Mouse (Mus musculus) left cerebral cortex, postnatal 4 days (tissue): ENCODE measurements around the gene Nfat5. TPM values are rescaled to one million over a fixed set of nuclear protein-coding genes. Genes with fewer than 3 reads are reported as not detected.

Experiments
- DNase-seq: peaks from one replicate; pipeline ENCODE4 v3.0.0-alpha.2; 2022
- intact Hi-C: fragments of 180-260 bp; cut with DNase I; formaldehyde crosslinking; loops from one replicate; pipeline ENCODE4 v1.15.1; 2025
- total RNA-seq, 2 experiments: library from RNA; stranded (reverse); gene quantifications; 2 replicates each; pipeline ENCODE4 v1.2.3; 2021

Gene Nfat5
- total RNA-seq, 2 experiments from 2014 or later: 38.6 to 40.6 TPM

DNA sequence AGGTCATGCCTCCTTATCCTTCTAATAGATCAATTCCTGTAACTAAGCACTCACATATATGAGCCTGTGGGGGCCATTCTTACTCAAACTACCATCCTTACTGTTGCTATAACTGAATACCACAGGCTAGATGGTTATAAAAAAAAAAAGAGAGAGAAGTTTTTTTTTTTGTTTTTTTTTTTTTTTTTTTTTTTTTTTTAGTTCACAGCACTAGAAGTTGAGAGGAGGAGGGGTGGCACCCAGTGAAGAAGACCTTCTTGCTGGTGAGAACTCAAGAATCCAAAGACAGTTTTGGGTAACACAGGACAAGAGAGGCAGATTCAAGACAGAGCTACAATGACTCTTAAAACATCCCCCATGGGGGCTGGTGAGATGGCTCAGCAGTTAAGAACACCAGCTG is 102.1 kb downstream of the Nfat5 start:
- intact Hi-C loops: no loop called here
- DNase-seq: no peak

GRCm38 (mm10) chr8:107396106-107396670 is 102.9 kb downstream of the Nfat5 start:
- intact Hi-C loops: no loop called here
- no peak for DNase-seq

GRCm38 (mm10) chr8:107397665-107398064 is 104.4 kb downstream of the Nfat5 start:
- intact Hi-C loops: no loop called here
- DNase-seq: no peak

GRCm38 (mm10) chr8:107399495-107399894 is 106.2 kb downstream of the Nfat5 start:
- DNase-seq: peak; percentile 81
- intact Hi-C loops: no loop called here

DNA sequence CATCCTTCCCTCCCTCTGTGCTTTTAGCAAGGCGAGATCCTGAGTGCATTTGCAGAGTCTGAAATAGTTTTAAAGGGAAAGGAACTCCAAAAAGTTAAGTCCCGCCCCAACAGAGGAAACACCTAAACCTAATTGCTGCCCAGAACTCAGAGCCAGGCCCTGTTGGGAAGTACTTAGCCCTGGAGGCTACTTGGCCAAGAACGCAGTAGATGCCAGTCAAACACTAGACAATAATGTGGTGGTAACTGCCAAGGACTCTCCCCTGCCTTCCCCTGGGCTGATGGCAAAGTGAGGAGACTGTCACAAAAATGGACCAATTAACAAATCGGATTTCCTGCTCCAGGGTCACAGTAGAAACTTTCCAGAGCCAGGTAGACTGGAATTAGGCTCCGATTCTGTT is 108.6 kb downstream of the Nfat5 start:
- intact Hi-C loops: no loop called here

GRCm38 (mm10) chr8:107403038-107403781 is 109.9 kb downstream of the Nfat5 start, which contains the start of gene Nqo1:
Gene Nqo1 (minus strand): TSS chr8:107403206.
- intact Hi-C loops: no loop called here

More for the DNA sequence above, 108.6 kb downstream of the Nfat5 start:
- DNase-seq: no peak

DNA sequence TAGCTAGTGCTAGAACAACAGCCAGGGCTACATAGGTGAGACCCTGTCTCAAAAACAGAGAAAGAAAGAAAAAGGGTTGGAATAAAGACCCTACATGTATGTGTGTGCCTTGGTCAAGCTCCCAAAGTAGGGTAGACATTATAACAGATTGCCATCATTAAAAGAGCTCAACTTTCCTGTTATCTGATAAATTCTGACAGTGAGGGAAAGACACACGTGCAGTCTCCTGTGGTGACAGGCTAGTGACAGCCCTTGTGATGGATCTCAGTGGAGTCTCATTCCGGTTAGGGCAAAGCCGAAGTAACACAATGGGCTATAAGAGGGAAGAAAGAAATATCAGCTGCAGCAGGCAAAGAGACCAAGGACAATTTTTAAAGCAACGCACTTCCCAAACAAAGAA is 110.8 kb downstream of the Nfat5 start:
- no peak for DNase-seq
- intact Hi-C loops: no loop called here

More at GRCm38 (mm10) chr8:107403038-107403781, 109.9 kb downstream of the Nfat5 start, which contains the start of gene Nqo1:
- DNase-seq: peak; percentile 69

GRCm38 (mm10) chr8:107405935-107406334 is 112.7 kb downstream of the Nfat5 start:
- intact Hi-C loops: no loop called here
- DNase-seq: no peak

DNA sequence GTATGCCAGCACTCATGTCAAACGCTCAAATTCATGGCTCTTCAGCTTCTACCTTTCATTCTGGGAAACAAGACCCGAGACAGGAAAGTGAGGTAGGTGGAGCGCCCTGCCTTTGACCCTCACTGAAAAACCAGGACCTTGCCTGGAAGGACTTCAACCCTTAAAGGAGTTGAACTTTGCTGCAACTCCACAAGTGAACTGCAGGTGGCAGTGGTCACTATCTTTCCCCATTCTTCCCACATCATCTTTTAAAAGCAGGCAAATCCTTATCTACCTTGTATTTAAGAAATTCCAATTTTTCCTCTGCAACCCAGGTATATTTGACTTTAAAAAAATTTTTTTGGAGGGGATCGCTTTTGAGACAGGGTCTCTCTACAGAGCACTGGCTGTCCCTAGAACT is 118.1 kb downstream of the Nfat5 start:
- intact Hi-C loops: no loop called here
- no peak for DNase-seq

GRCm38 (mm10) chr8:107412552-107412951 is 119.3 kb downstream of the Nfat5 start:
- DNase-seq: no peak
- intact Hi-C loops: no loop called here

- intact Hi-C loops: no loop called here
- no peak for DNase-seq
Measured at GRCm38 (mm10) chr8:107413881-107414280, 120.6 kb downstream of the Nfat5 start.

DNA sequence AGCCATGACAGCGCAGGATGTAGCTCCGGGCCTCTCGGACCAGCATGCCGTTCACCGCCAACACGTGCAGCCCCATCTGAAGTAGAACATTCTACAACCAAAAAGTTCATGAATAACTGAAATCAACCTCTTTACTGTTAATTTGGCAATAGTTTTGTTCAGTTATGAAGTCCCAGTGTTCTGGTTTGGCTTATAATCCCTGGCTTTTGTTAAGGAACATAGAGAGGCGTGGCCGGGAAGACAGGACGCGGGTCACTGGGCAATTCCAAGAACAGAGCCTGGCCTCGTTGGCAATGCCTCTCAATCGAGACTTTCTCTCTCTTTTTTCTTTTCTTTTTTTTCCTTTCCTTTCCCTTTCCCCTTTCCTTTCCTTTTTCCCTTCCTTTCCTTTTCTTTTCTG is 123.7 kb downstream of the Nfat5 start:
- intact Hi-C loops: no loop called here
- DNase-seq: no peak

- intact Hi-C loops: no loop called here
- no peak for DNase-seq
Measured at GRCm38 (mm10) chr8:107424176-107424575, 130.9 kb downstream of the Nfat5 start.

GRCm38 (mm10) chr8:107424597-107425229 is 131.4 kb downstream of the Nfat5 start, which contains the start of gene Nob1:
Gene Nob1 (minus strand): TSS chr8:107425051.
- intact Hi-C loops: no loop called here
- peak; percentile 98 for DNase-seq

DNA sequence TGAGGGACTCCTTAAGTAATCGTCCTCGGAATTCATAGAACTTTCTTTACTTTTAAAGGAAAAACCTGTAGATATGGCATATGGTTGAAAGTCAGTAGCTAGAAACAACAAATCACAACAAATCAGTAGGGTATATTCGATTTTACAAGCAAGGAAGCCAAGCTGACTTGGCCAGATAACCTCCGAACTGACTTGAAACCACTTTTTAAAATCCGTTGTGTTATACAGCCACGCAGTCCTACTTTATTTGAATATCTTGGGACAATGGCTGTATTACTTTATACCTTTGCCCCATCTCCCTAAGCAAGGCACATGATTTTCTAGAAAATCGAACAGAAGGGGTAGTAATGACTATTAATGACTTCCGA is 131.9 kb downstream of the Nfat5 start:
- DNase-seq: no peak
- intact Hi-C loops: no loop called here

Other genes starting within 250 kb of the Nfat5 start
- 10 to 100 TPM; 22.5 to 23.2 TPM for gene Pdf, start 244.9 kb upstream of the Nfat5 start, total RNA-seq
- gene Cog8, start 236.8 kb upstream of the Nfat5 start, total RNA-seq: 10 to 100 TPM; 21.3 to 22.8 TPM
- 10 to 100 TPM; 52.1 to 64.6 TPM for gene Nip7, start 236.6 kb upstream of the Nfat5 start, total RNA-seq
- gene Tmed6, start 227.8 kb upstream of the Nfat5 start, total RNA-seq: not detected
- 10 to 100 TPM; 43.9 to 47.2 TPM for gene Terf2, start 196.9 kb upstream of the Nfat5 start, total RNA-seq
- gene Cyb5b, start 142.8 kb upstream of the Nfat5 start, total RNA-seq: 10 to 100 TPM; 98.3 to 99.8 TPM
- gene Nqo1, start 109.7 kb downstream of the Nfat5 start, total RNA-seq: 1 to 10 TPM; 2.5 to 2.7 TPM
- gene Nob1, start 131.6 kb downstream of the Nfat5 start, total RNA-seq: 10 to 100 TPM; 41.8 to 45.6 TPM
- gene Wwp2, start 142.9 kb downstream of the Nfat5 start, total RNA-seq: 10 to 100 TPM; 37.3 to 41.5 TPM